Comparison of ENCODE assay signal across 12 mouse cellular contexts in genomic region chr2:31191765-31192164, GRCm38 (mm10).
"Had no signal": no experiment of that assay in that cellular context is flagged by ENCODE, and none has a peak within 500 bp of the region (broad histone marks: within the 10 kb centered on the region; RNA-seq: fewer than 3 reads in every experiment).

No protein-coding gene starts in this region.

- DNase-seq: kidney, postnatal 14 days; layer of hippocampus, postnatal 36 days; lung, embryonic 14.5 days; lung, postnatal 14 days; thymus, postnatal 4 days had no signal

- H3K4me3 ChIP-seq: limb, embryonic 15.5 days; liver, embryonic 12.5 days; megakaryocyte, embryonic 14.5 days had no signal

- ATAC-seq: liver, embryonic 12.5 days; midbrain, embryonic 16.5 days had no signal

- H3K9me3 ChIP-seq: limb, embryonic 15.5 days; liver, embryonic 12.5 days had no signal

- H3K27me3 ChIP-seq: limb, embryonic 15.5 days; liver, embryonic 12.5 days; megakaryocyte, embryonic 14.5 days had no signal

- H3K4me2 ChIP-seq: limb, embryonic 15.5 days; liver, embryonic 12.5 days; lung, embryonic 14.5 days; midbrain, embryonic 11.5 days had no signal

- H3K4me1 ChIP-seq: limb, embryonic 15.5 days; liver, embryonic 12.5 days had no signal

- H3K27ac ChIP-seq: limb, embryonic 15.5 days; liver, embryonic 12.5 days; macrophage; stomach, postnatal 0 days had no signal

- H3K9ac ChIP-seq: limb, embryonic 15.5 days; liver, embryonic 12.5 days; lung, embryonic 14.5 days had no signal
